Mouse (Mus musculus): Measurements from ENCODE around the gene Hmg20b.
A peak's percentile ranks its signal among the peaks of the same experiment; 100 is the strongest.

The Hmg20b gene

DNA sequence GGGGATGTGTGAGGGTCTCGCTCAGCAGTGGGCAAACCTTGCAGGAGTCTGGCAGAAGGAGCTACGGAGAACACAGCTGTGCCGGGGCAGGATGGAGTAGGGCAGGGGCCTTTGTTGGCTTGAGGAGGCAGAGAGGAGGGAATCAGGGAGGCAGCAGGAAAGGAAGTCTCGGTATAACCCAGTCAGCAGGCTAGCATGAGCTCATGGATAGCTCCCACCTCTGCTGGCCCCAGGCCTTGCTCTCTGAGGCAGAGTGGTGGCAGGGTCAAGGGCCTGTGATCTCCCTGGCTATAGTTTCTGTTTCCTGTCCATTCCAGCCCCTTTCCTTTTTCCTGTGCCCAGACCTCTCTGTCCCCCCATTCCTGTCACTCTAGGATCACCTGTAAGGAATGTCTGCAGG, 48.0 kb downstream of the Hmg20b start:
- peak; percentile 43 for DNase-seq

DNA sequence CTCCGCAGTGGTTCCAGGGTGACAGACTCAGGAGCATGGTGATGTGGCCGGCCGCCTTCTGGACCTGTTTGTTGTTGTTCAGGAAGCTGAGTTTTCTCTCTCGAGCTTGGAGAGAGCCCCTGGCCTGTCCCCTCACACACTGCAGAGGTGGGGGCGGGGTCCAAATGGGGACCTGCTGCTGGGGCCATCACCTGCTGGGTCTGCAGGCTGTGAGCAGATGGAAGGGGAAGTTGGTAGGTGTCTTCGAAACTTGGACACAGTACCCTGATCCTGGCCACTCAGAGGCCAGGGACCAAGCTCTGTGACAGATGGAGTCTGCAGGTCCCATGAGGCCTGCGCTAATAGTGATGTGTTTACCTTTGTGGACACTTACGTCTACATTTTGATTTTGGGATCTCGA, 49.0 kb downstream of the Hmg20b start:
- DNase-seq = no peak

DNA sequence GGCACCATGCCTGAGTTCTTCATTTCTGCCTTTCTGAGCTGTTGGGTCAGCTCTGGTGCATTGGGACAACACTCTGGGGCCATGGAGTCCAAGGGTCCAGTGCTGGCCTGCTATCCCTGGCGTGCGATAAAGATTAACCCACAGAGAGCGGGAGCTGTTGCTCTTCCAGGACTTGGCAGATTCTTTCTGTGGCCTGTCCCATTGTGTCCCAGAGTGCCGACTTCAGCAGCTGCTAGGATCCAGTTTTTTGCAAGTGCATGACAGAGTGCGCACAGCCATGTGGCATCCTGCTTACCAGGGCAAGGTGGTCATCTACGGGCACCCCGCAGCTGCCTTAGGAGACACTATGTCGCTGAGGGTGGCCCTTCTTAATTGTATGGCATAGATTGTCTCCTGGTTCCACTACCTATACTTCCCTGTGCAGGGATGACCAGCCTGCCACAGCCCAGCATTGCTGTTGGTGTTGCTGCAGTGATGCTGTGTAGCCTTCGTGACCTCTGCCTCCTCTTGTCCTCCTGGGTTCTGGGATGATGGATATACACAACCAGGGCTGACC, 49.9 kb downstream of the Hmg20b start:
- no peak for DNase-seq

- no peak for DNase-seq
These were observed 50.5 kb downstream of the Hmg20b start for GRCm38 (mm10) chr10:81299585-81300351.

- no peak for DNase-seq
These were observed 51.7 kb downstream of the Hmg20b start for GRCm38 (mm10) chr10:81298369-81299100.

- DNase-seq = peak; percentile 82
These were observed 52.4 kb downstream of the Hmg20b start for GRCm38 (mm10) chr10:81297845-81298244.

- DNase-seq = no peak
These were observed 53.0 kb downstream of the Hmg20b start for GRCm38 (mm10) chr10:81297246-81297645.

Measured in lung, postnatal 10 days (tissue).